Mouse (Mus musculus) ovary, postnatal 14 days (tissue): Measurements from ENCODE around the gene Ckap5.

Source experiments
- DNase-seq: peaks from one replicate; pipeline ENCODE4 v3.0.0; 2022; ENCODE audit warnings: low spot score

The Ckap5 gene

GRCm38 (mm10) chr2:91655388-91655787 is 128.8 kb downstream of the Ckap5 start:
- no peak for DNase-seq

- no peak for DNase-seq
These were observed 129.3 kb downstream of the Ckap5 start for GRCm38 (mm10) chr2:91655827-91656226.

- DNase-seq: no peak
These were observed 130.2 kb downstream of the Ckap5 start for GRCm38 (mm10) chr2:91656774-91657173.

- DNase-seq: no peak
These were observed 133.1 kb downstream of the Ckap5 start for GRCm38 (mm10) chr2:91659657-91660056.

GRCm38 (mm10) chr2:91660981-91661380 is 134.4 kb downstream of the Ckap5 start:
- DNase-seq: no peak

GRCm38 (mm10) chr2:91664780-91665179 is 138.2 kb downstream of the Ckap5 start:
- no peak for DNase-seq

GRCm38 (mm10) chr2:91666386-91666910 is 139.9 kb downstream of the Ckap5 start:
- no peak for DNase-seq

GRCm38 (mm10) chr2:91667747-91668146 is 141.2 kb downstream of the Ckap5 start:
- DNase-seq: no peak

- no peak for DNase-seq
These were observed 142.8 kb downstream of the Ckap5 start for GRCm38 (mm10) chr2:91669326-91669725.

- DNase-seq: no peak
These were observed 143.5 kb downstream of the Ckap5 start for GRCm38 (mm10) chr2:91670038-91670437.
